Mouse (Mus musculus) lung, postnatal 4 days (tissue): ENCODE results near the gene D17H6S53E.

ENCODE experiments used
- DNase-seq, 2 experiments: peaks; one replicate each; pipeline ENCODE4 v3.0.0; 2021

The D17H6S53E gene

DNA sequence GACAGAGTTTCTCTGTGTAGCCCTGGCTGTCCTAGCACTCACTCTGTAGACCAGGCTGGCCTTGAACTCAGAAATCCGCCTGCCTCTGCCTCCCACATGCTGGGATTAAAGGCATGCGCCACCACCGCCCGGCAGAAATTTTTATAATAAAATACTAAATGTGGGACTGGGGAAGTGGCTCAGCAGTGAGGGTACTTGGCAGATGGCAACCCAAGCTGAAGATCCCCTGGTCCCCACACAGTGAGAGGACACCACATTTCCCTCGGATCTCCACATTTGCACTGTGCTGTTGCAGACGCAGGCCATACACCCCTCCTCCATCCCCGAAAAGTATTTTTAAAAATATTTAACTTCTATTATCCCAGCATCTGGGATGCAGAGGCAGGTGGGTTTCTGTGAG, 7.3 kb downstream of the D17H6S53E start:
- DNase-seq: no peak

DNA sequence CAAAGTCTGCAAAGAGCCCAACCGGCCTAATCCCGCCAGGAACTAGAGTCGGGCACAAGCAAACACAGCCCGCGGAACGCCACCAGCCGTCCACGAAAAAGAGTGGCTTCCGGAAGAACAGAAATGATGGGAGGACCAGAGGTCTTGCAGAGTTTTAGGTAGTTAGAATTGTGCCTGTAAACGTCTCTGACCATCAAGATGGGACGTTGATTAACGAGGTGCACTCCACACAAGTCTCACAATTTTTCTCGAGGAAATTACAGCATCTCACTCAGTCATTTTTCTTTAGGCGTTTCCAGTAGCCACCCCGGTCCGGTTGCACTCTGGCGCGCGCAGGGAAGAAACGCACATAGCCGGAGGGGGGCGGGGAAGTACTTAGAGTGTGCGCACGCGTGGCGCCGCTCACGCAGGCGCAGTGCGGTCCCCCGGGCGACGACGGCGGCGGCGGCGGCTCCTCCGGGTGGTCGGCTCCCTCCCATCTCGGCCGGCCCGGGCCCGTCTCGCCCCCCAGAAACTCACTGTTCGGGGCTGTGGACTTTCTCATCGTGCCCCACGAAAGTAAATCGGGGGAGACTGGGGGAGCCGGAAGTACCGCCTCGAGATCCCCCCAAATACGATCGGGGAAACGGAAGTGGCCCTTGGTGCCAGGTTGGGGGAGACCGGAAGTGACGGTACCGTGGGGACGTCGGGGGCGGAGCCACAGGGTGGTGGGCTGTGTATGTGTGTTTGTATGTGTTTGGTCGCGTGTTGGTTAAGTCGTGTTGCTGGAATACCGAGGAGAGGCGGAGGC, 8.8 kb downstream of the D17H6S53E start, which contains the start of gene Bag6:
Bag6 (plus strand) TSS at position 378 of the 790 bp plus-strand sequence.
- peak; percentile 95 for DNase-seq

DNA sequence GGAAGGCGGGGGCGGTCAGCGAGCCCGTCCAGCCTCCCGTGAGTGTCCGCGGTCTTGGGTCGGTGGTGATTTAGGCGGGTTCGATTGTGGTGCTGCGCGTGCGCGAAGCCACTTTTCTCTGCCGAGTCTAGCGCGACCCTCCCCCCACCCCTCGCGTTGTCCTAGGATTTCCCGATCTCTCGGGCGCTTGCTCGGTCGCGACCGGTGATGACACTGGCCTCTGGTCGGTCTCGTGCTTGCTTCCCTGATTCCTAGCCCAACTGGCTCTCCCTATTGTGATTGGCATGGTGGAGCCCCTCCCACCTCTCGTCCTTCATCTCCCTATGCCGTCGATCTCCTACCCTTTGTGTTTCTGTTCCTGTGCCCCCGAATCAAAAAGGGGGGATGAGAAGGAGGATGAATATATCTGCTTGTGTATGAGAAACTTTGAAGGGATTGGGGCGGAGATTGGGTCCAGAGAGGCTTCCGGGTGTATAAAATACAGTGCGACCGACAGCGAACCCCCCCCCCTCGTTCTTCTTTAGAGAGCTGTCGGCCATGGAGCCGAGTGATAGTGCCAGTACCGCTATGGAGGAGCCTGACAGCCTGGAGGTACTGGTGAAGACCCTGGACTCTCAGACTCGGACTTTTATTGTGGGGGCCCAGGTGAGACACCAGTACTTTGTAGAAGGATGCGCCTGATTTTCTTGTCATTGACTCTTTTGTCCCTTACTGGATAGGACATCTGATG, 9.6 kb downstream of the D17H6S53E start:
- no peak for DNase-seq

DNA sequence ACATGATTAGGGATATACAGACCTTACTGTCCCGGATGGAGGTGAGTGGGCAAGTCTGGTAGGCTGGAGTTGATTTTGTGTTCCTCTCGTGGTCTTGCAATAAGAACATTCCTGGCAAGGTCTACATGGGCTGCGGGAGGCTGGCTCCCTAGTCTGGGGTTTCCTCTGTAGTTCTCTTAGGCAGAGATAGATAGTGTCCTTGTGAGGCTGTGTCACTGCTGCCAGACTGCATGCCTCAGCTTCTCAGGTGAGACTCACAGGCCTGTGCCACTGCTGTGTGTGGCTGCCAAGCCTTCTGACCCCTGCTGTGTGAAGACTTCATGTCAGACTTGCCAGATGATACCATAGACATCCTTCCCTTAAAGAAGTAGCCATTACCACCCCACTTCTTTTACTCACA, 13.1 kb downstream of the D17H6S53E start:
- no peak for DNase-seq

DNA sequence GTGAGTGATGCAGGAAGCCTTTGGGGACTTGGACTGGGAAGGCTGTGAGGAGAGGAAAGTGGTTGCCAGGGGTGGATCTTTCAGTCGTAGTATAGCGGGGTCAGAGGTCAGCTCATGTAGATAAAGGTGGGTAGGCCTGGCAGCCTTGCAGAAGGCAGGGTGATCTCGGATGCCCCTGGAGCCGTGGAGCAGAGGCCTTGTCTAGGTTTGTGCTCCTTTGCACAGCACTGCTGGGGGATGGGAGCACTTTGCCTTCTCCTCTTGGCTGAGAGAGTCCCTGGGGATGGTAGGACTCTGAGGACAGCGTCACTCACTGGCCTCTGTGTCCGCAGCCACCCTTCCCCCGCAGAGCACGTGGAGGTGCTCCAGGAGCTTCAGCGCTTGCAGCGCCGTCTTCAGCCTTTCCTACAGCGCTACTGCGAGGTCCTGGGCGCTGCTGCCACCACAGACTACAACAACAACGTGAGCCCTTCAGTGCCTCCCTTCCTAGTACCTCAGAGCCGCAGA, 14.4 kb downstream of the D17H6S53E start:
- no peak for DNase-seq

DNA sequence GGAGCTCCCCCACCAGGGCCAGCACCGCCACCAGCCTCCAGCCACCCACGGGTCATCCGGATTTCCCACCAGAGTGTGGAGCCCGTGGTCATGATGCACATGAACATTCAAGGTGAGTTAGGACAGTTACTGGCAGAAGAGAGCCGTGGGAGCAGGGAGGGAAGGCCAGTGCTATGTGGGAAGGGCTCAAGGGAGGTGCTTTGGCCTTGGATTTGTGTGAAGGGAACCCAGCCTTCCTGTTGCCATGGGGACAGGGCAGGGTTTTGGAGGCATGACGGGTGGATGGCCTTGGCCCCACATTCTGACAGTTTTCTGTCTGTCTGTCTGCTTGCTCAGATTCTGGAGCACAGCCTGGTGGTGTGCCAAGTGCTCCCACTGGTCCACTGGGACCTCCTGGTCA, 15.8 kb downstream of the D17H6S53E start:
- DNase-seq: no peak

DNA sequence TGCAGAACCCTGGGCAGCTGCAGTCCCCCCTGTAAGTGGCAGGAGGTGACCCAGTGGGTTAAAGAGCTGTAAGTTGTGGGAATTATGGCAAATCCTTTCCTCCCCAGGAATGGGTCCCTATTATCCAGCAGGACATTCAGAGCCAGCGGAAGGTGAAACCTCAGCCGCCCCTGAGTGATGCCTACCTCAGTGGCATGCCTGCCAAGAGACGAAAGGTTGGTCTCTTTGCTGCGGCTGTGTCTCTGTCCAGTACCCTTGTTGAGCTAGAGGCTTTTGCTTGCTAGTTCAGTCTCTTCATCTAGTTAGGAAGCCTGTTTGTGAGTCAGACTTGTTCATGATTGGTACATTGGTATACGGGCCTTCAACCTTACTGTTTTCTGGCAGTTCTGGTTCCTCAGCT, 20.0 kb downstream of the D17H6S53E start:
- DNase-seq: no peak

- DNase-seq: no peak
Observed at GRCm38 (mm10) chr17:35147348-35147747, 21.2 kb downstream of the D17H6S53E start.

- no peak for DNase-seq
Observed at GRCm38 (mm10) chr17:35147922-35148639, 21.9 kb downstream of the D17H6S53E start.

DNA sequence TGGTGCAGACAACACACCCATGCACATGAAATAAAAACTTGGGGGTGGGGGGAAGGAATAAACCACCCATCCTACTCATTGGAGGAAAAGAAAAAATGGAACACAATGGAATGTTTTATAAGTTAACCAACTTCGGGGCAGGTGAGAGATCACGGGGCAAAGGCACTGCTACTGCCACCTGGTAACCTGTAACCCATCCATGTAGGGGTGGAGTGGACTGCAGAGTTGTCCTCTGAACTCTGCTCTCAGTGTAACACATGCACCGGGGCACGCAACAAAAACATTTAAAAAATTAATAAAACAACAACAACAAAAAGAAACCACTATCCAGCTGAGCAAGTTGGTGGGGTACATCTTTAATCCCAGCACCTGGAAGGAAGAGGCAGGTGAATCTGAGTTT, 25.9 kb downstream of the D17H6S53E start:
- no peak for DNase-seq

DNA sequence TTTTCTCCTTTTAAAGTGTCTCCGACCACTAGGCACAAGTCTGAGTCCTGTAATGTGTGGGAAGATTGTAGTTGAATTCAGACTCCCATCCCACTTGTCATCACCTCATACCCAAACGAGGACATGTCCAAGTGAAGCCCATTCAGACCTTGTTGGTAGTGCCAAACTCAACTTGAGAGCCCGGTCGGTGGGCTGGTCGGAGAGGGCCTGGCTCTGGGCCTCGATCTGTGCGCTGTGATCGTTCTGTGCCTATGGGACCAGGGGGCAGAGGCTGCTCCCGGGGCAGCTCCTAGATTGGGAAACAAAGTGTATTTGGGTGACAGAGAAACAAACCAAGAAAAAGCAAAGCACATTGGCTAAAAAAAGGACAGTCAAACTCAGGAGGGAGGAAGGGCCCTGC, 26.9 kb downstream of the D17H6S53E start:
- DNase-seq: no peak

- no peak for DNase-seq
Observed at GRCm38 (mm10) chr17:35153931-35154330, 27.8 kb downstream of the D17H6S53E start.

DNA sequence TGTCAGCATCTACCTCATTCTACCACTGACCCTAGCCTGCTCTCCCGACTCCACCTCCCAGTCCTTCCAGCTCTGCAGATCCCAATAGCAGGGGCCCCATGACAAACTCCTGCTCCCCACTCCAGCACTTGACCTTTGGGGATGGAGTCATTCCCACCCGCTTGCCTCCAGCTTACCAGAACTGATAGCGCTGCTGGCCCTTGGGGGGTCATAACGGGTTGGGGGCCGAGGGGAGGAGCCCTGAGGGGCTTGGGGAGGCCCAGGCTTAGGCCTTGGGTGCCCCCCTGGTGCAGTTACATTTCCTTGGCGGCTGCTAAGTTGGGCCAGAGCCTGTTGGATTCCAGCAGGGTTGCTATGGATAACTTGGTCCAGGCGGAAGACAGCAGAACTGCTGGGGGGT, 28.4 kb downstream of the D17H6S53E start:
- DNase-seq: peak in 1 of 2 experiments; percentile 23

DNA sequence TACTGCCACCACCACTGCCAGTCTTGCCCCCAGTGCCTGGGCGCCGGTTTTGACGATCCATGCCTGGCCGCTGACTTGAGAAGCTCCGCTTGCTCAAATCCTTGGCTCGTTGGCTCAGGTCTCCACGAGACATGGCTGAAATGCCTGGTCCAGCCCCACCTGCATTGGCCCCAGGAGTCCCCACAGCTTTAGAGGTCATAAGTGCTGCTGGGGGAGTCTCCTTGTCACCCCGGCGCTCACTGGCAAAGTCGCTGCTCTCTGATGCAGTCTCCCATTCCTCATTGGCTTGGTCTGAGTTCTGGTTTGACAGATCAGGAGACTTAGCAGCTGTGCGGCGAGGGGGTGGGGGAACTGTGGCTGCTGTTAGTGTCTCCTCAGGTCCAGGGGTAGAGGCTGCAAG, 29.3 kb downstream of the D17H6S53E start:
- peak in 1 of 2 experiments; percentile 28 for DNase-seq

DNA sequence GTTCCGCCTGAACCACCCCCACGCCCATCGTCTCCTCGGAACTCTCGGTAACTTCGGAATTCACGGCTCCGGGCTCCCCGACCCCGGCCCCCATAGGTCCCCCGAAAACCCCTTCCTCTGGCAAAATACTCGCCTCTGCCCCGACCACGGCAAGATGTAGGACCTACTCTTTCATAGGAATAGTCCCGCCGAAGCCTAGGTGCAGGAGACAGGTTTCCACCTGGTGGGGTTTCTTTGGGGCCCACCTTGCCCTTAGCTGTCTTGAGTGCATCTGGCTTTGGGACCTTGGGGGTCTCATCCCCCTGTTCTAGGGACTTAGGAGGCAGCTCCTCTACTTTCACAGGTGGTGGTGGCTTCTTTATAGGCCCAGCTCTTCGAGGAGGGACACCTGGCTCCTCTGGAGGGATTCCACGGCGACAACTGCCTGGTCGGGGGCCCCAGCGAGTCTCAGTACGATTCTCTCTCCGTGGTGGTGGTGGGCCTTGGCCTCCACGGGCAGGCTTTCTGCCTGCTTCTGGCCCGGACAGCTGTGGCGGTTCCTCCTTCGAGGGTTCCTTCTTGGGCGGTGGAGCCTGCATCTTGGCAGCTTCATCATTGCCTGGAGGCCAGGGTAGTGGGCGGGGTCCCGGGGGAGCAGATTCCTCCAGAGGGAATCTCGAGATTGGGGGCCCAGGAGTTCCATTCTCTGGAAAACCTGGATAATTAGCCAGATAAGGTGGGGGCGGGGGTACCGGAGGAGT, 30.5 kb downstream of the D17H6S53E start:
- peak in 1 of 2 experiments; percentile 28 for DNase-seq

DNA sequence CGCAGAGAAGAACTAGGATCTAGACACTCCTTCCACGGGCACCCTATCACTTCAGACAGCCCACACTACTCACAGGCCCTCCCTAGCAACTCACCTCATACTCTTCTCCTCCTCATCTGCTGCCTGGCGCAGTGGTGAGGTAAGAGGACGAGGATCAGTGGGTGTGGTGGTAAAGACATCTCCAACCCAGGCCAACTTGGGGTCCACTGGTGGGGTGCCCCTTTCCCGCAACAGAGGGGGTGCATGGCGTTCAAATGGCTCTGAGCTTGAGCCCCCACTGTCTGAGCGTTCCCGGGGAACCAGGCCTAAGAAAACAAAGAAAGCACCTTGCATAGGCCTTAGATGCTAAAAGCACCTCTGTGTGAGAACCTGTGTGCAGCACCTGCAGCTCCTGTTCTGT, 31.1 kb downstream of the D17H6S53E start:
- DNase-seq: no peak

GRCm38 (mm10) chr17:35157661-35158175, 31.5 kb downstream of the D17H6S53E start:
- DNase-seq: peak in 1 of 2 experiments; percentile 24

- DNase-seq: peak in 1 of 2 experiments; percentile 17
Observed at GRCm38 (mm10) chr17:35158850-35159593, 32.8 kb downstream of the D17H6S53E start.

DNA sequence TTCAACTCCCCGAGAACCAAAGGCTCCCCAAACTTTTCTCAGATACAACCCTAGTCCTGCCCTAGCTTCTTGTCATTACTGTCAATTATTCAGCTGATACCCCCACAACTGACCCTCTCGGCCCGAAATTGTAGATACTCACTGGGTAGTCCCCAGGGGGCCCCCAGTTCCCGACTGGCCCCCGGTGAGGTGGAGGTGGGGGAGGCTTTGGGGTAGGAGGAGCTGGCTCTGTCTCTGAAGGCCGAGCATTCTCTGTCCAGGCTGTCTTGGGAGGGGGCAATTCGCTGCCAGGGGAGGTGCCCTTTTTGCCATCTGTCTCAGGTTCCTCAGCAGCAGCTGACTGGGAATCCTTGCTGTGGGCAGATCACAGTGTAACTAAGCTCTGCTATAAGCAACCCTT, 33.5 kb downstream of the D17H6S53E start:
- DNase-seq: peak in 1 of 2 experiments; percentile 20

DNA sequence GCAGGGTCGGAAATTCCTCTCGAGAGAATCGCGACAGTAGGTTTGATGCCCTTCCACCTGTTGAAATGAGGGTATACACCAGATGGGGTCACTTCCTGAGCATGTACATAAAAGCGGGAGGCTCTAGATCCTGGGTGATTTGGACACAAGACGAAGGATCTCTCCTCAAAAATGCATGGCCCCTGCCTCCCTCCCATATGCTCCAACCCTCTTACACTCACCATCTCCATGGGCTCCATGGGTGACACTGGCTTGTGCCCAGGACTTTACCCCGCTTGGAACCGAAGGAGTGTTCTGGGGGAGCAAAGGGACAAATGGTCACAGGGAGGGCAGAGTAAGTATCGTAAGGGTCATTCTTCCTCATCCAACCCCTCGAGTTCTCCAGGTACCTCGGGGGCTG, 35.2 kb downstream of the D17H6S53E start:
- peak in 1 of 2 experiments; percentile 24 for DNase-seq

DNA sequence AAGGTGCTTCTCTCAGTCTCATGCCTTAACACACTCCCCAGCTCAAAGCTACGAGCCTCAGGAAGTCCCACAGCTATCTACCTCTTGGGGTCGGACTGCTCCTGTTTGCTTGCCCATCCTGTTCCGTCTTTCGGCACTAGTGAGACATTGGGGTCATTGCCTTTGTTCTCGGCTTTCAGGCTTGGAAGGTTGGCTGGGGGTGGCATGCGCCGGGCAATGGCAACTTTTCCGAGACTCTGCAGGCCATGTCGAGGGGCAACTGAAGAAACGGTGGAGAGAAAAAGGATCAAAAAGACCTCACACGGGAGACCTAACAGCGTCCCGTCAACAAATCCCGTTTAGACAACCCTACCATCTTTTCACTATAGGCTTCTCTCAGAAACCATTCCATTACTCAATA, 35.9 kb downstream of the D17H6S53E start:
- peak in 1 of 2 experiments; percentile 17 for DNase-seq
